Mouse (Mus musculus): ENCODE data around the gene Dusp22. TPM values are rescaled to one million over a fixed set of nuclear protein-coding genes. Genes with fewer than 3 reads are reported as not detected.

Gene Dusp22
- polyA plus RNA-seq, 1 experiment from 2014 or later = 24.3 TPM

DNA sequence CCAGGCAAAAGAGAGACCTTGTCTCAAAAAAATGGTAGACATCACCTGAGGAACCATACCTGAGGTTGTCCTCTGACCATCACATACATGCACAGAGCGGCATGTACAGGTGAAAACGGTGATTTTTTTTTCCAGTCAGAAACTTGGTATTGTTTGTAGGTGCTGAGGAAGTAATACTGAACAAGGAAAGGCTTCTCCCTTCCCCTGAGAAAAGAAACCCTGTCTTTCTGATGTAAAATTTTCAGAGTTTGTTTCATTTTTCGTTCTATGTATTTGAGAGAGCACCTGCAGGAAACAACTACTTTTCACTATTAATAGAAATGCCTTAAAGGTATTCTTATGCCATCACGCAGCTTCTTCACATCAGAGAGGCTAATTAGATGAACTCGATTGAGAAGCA lies 19.0 kb downstream of the Dusp22 start:
- no peaks in the 10 kb centered on the region for H3K27me3 ChIP-seq
- H3K27ac ChIP-seq = no peak overlapping the region
- no peak for ATAC-seq (ENCODE audit: insufficient number of reproducible peaks, insufficient read depth, low FRiP score, low TSS enrichment, low read depth)
- no peaks in the 10 kb centered on the region for H3K36me3 ChIP-seq
- H3K9ac ChIP-seq (replicated peaks) = no peak overlapping the region
- H3K4me2 ChIP-seq = no peak overlapping the region
- H3K4me3 ChIP-seq (replicated peaks) = no peak overlapping the region
- WGBS = 89% methylated on average over 5 of the region's 5 CpGs
- H3K9me3 ChIP-seq = no peaks in the 10 kb centered on the region
- no peaks in the 10 kb centered on the region for H3K4me1 ChIP-seq (replicated peaks)

- WGBS = 86% methylated on average over 4 of the region's 4 CpGs
- H3K36me3 ChIP-seq = no peaks in the 10 kb centered on the region
These were observed 22.1 kb downstream of the Dusp22 start for GRCm38 (mm10) chr13:30681866-30682265.

GRCm38 (mm10) chr13:30682328-30682727 lies 22.5 kb downstream of the Dusp22 start:
- H3K27me3 ChIP-seq = no peaks in the 10 kb centered on the region
- H3K9me3 ChIP-seq = no peaks in the 10 kb centered on the region
- no peak overlapping the region for H3K4me2 ChIP-seq
- H3K27ac ChIP-seq = no peak overlapping the region
- H3K36me3 ChIP-seq = no peaks in the 10 kb centered on the region
- H3K9ac ChIP-seq (replicated peaks) = no peak overlapping the region
- H3K4me3 ChIP-seq (replicated peaks) = no peak overlapping the region
- 86% methylated on average over 3 of the region's 3 CpGs for WGBS
- no peak for ATAC-seq (ENCODE audit: insufficient number of reproducible peaks, insufficient read depth, low FRiP score, low TSS enrichment, low read depth)
- no peaks in the 10 kb centered on the region for H3K4me1 ChIP-seq (replicated peaks)

More at GRCm38 (mm10) chr13:30681866-30682265, 22.1 kb downstream of the Dusp22 start:
- Histone ChIP-seq H3K4me1 (replicated peaks) (no peaks in the 10 kb centered on the region), H3K27ac (no peak overlapping the region), H3K4me3 (replicated peaks) (no peak overlapping the region), H3K27me3 (no peaks in the 10 kb centered on the region), H3K9me3 (no peaks in the 10 kb centered on the region), H3K4me2 (no peak overlapping the region), H3K9ac (replicated peaks) (no peak overlapping the region)
- no peak for ATAC-seq (ENCODE audit: insufficient number of reproducible peaks, insufficient read depth, low FRiP score, low TSS enrichment, low read depth)

DNA sequence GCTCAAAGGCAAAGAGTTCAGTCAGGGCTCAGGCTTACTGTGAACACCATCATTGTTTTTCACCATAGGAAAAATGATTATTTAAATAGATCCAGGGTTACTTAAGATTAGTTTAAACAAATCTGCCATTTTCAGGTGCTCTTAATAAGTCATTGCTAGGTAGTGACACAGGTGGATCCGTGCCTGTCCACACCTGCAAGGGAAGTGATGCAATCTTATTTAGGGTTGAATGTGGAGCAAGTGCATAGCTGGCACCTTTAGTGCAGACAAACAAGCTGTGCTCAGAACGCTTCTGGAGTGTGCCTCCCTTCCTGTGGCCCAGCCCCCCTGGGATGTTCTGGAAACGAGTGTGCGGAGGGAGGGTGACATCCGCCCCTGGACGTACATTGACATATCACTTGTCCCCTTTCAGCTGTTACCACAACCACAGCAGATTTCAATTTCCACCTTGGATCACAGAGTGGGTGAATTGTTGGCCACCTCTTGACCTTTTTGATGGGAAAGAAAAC lies 24.9 kb downstream of the Dusp22 start:
- no peak overlapping the region for H3K27ac ChIP-seq
- H3K9ac ChIP-seq (replicated peaks) = no peak overlapping the region
- H3K27me3 ChIP-seq = no peaks in the 10 kb centered on the region
- H3K4me3 ChIP-seq (replicated peaks) = no peak overlapping the region
- H3K4me2 ChIP-seq = no peak overlapping the region
- no peak for ATAC-seq (ENCODE audit: insufficient number of reproducible peaks, insufficient read depth, low FRiP score, low TSS enrichment, low read depth)
- WGBS = 60% methylated on average over 6 of the region's 6 CpGs
- H3K9me3 ChIP-seq = no peaks in the 10 kb centered on the region
- H3K4me1 ChIP-seq (replicated peaks) = peaks cover 8% of the 10 kb centered on the region
- H3K36me3 ChIP-seq = no peaks in the 10 kb centered on the region

GRCm38 (mm10) chr13:30685957-30686356 lies 26.2 kb downstream of the Dusp22 start:
- Histone ChIP-seq H3K9ac (replicated peaks) (no peak overlapping the region), H3K9me3 (no peaks in the 10 kb centered on the region), H3K27me3 (no peaks in the 10 kb centered on the region), H3K4me1 (replicated peaks) (peaks cover 8% of the 10 kb centered on the region), H3K4me2 (no peak overlapping the region), H3K36me3 (no peaks in the 10 kb centered on the region), H3K27ac (no peak overlapping the region), H3K4me3 (replicated peaks) (no peak overlapping the region)
- no peak for ATAC-seq (ENCODE audit: insufficient number of reproducible peaks, insufficient read depth, low FRiP score, low TSS enrichment, low read depth)
- 70% methylated on average over 2 of the region's 2 CpGs for WGBS

DNA sequence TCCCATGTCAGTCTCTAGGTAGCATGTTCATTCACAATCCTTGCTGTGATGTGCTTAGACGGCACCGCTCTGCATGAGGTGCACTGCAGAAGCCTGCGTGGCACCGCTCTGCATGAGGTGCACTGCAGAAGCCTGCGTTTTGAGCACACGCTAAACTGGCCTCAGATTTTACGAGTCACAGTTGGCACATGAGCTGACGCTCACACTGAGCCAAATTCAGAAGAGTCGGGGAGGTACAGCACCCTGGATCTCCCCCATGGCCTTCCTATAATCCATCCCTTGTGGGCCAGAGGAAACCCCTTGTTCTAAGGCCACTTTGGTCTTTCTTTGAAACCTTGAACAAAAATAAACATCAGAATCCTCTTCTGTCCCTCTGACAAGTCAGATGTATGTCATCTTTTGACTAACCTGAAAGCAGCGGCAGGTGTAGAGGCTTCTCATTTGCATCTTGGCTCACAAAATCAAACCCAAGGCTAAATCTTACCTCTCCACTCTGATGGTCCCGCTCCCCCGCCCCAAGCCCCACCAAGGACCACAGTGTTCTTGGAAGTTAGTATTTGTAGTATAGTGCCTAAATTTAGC lies 28.3 kb downstream of the Dusp22 start:
- Histone ChIP-seq H3K9ac (replicated peaks) (no peak overlapping the region), H3K36me3 (no peaks in the 10 kb centered on the region), H3K27ac (no peak overlapping the region), H3K4me3 (replicated peaks) (no peak overlapping the region), H3K4me2 (no peak overlapping the region), H3K4me1 (replicated peaks) (peaks cover 8% of the 10 kb centered on the region), H3K9me3 (no peaks in the 10 kb centered on the region), H3K27me3 (no peaks in the 10 kb centered on the region)
- WGBS = 78% methylated on average over 12 of the region's 12 CpGs
- ATAC-seq (ENCODE audit: insufficient number of reproducible peaks, insufficient read depth, low FRiP score, low TSS enrichment, low read depth) = no peak

- no peaks in the 10 kb centered on the region for H3K9me3 ChIP-seq
- H3K27me3 ChIP-seq = no peaks in the 10 kb centered on the region
- H3K4me1 ChIP-seq (replicated peaks) = peaks cover 8% of the 10 kb centered on the region
These were observed 29.7 kb downstream of the Dusp22 start for GRCm38 (mm10) chr13:30689475-30689874.

GRCm38 (mm10) chr13:30691441-30692292 lies 31.9 kb downstream of the Dusp22 start:
- peaks cover 8% of the 10 kb centered on the region for H3K4me1 ChIP-seq (replicated peaks)
- 84% methylated on average over 9 of the region's 9 CpGs for WGBS
- H3K36me3 ChIP-seq = no peaks in the 10 kb centered on the region
- ATAC-seq (ENCODE audit: insufficient number of reproducible peaks, insufficient read depth, low FRiP score, low TSS enrichment, low read depth) = no peak
- H3K27me3 ChIP-seq = no peaks in the 10 kb centered on the region
- no peak overlapping the region for H3K4me2 ChIP-seq
- H3K4me3 ChIP-seq (replicated peaks) = no peak overlapping the region
- no peak overlapping the region for H3K9ac ChIP-seq (replicated peaks)
- H3K27ac ChIP-seq = no peak overlapping the region
- no peaks in the 10 kb centered on the region for H3K9me3 ChIP-seq

More at GRCm38 (mm10) chr13:30689475-30689874, 29.7 kb downstream of the Dusp22 start:
- no peak for ATAC-seq (ENCODE audit: insufficient number of reproducible peaks, insufficient read depth, low FRiP score, low TSS enrichment, low read depth)
- WGBS = 89% methylated on average over 5 of the region's 5 CpGs
- Histone ChIP-seq H3K9ac (replicated peaks) (no peak overlapping the region), H3K4me2 (no peak overlapping the region), H3K27ac (no peak overlapping the region), H3K4me3 (replicated peaks) (no peak overlapping the region), H3K36me3 (no peaks in the 10 kb centered on the region)

GRCm38 (mm10) chr13:30692644-30693385 lies 33.0 kb downstream of the Dusp22 start:
- Histone ChIP-seq H3K9ac (replicated peaks) (no peak overlapping the region), H3K4me1 (replicated peaks) (peaks cover 5% of the 10 kb centered on the region), H3K36me3 (no peaks in the 10 kb centered on the region), H3K9me3 (no peaks in the 10 kb centered on the region), H3K27ac (no peak overlapping the region), H3K4me3 (replicated peaks) (no peak overlapping the region), H3K27me3 (no peaks in the 10 kb centered on the region), H3K4me2 (no peak overlapping the region)
- WGBS = 83% methylated on average over 7 of the region's 7 CpGs
- ATAC-seq (ENCODE audit: insufficient number of reproducible peaks, insufficient read depth, low FRiP score, low TSS enrichment, low read depth) = no peak

GRCm38 (mm10) chr13:30695232-30695631 lies 35.4 kb downstream of the Dusp22 start:
- Histone ChIP-seq H3K36me3 (no peaks in the 10 kb centered on the region), H3K4me1 (replicated peaks) (no peaks in the 10 kb centered on the region), H3K27ac (no peak overlapping the region), H3K27me3 (no peaks in the 10 kb centered on the region), H3K9me3 (no peaks in the 10 kb centered on the region), H3K4me2 (no peak overlapping the region), H3K9ac (replicated peaks) (no peak overlapping the region), H3K4me3 (replicated peaks) (no peak overlapping the region)
- WGBS = 59% methylated on average over 1 of the region's 1 CpGs
- ATAC-seq (ENCODE audit: insufficient number of reproducible peaks, insufficient read depth, low FRiP score, low TSS enrichment, low read depth) = no peak

- H3K9ac ChIP-seq (replicated peaks) = no peak overlapping the region
- ATAC-seq (ENCODE audit: insufficient number of reproducible peaks, insufficient read depth, low FRiP score, low TSS enrichment, low read depth) = no peak
- H3K4me2 ChIP-seq = no peak overlapping the region
- H3K4me3 ChIP-seq (replicated peaks) = no peak overlapping the region
- no peak overlapping the region for H3K27ac ChIP-seq
- 84% methylated on average over 2 of the region's 2 CpGs for WGBS
- no peaks in the 10 kb centered on the region for H3K9me3 ChIP-seq
- no peaks in the 10 kb centered on the region for H3K4me1 ChIP-seq (replicated peaks)
- no peaks in the 10 kb centered on the region for H3K36me3 ChIP-seq
- no peaks in the 10 kb centered on the region for H3K27me3 ChIP-seq
These were observed 36.1 kb downstream of the Dusp22 start for GRCm38 (mm10) chr13:30695890-30696289.
